Mouse (Mus musculus) gastrocnemius, adult 2 months (tissue): ENCODE data around the gene Ddx52. TPM values are rescaled to one million over a fixed set of nuclear protein-coding genes. Genes with fewer than 3 reads are reported as not detected.

ENCODE experiments used
- DNase-seq: peaks from one replicate; pipeline ENCODE4 v3.0.0; 2022
- H3K27ac ChIP-seq: fragments of 200-600 bp; 2 replicates; pipeline ENCODE4 v1.8.1; 2022; ENCODE audit warnings: mild to moderate bottlenecking
- H3K4me3 ChIP-seq: fragments of 200-600 bp; 2 replicates; pipeline ENCODE4 v1.8.1; 2022; ENCODE audit warnings: mild to moderate bottlenecking, moderate library complexity
- CTCF ChIP-seq: fragments of 200-600 bp; IDR thresholded peaks from 2 replicates; pipeline ENCODE4 v1.8.1; 2022; ENCODE audit warnings: antibody characterized with exemption, mild to moderate bottlenecking, moderate library complexity
- intact Hi-C: fragments of 180-260 bp; cut with DNase I; formaldehyde crosslinking; loops from one replicate; pipeline ENCODE4 v1.15.1; 2025
- total RNA-seq, 2 experiments: library from RNA; stranded (reverse); gene quantifications; 2 replicates each; pipeline ENCODE4 v1.2.3; 2021

The Ddx52 gene
- total RNA-seq, 2 experiments from 2014 or later: 9.6 to 10.8 TPM

- intact Hi-C loops: no loop called here
- TF ChIP-seq CTCF: no peak
- DNase-seq: no peak
- no peak overlapping the region for H3K4me3 ChIP-seq
- no peak overlapping the region for H3K27ac ChIP-seq
Observed at GRCm38 (mm10) chr11:83976236-83976977, 34.5 kb downstream of the Ddx52 start.

- no peak overlapping the region for H3K4me3 ChIP-seq
- TF ChIP-seq CTCF: no peak
- H3K27ac ChIP-seq: no peak overlapping the region
- intact Hi-C loops: no loop called here
- DNase-seq: no peak
Observed at GRCm38 (mm10) chr11:83977810-83978209, 35.9 kb downstream of the Ddx52 start.

- Histone ChIP-seq H3K4me3 (no peak overlapping the region), H3K27ac (no peak overlapping the region)
- DNase-seq: no peak
- TF ChIP-seq CTCF: no peak
- intact Hi-C loops: no loop called here
Observed at GRCm38 (mm10) chr11:83979992-83980391, 38.1 kb downstream of the Ddx52 start.

GRCm38 (mm10) chr11:83981338-83981737, 39.5 kb downstream of the Ddx52 start:
- intact Hi-C loops: no loop called here
- no peak overlapping the region for H3K4me3 ChIP-seq
- DNase-seq: no peak
- no peak for TF ChIP-seq CTCF
- H3K27ac ChIP-seq: no peak overlapping the region

- TF ChIP-seq CTCF: no peak
- intact Hi-C loops: no loop called here
- Histone ChIP-seq H3K4me3 (no peak overlapping the region), H3K27ac (no peak overlapping the region)
- DNase-seq: no peak
Observed at GRCm38 (mm10) chr11:83991701-83992100, 49.8 kb downstream of the Ddx52 start.

GRCm38 (mm10) chr11:83993428-83993827, 51.6 kb downstream of the Ddx52 start:
- H3K4me3 ChIP-seq: no peak overlapping the region
- intact Hi-C loops: no loop called here
- no peak overlapping the region for H3K27ac ChIP-seq
- DNase-seq: peak; percentile 29
- no peak for TF ChIP-seq CTCF

GRCm38 (mm10) chr11:83994481-83994880, 52.6 kb downstream of the Ddx52 start:
- intact Hi-C loops: no loop called here
- DNase-seq: no peak
- Histone ChIP-seq H3K4me3 (no peak overlapping the region), H3K27ac (no peak overlapping the region)
- no peak for TF ChIP-seq CTCF

- no peak overlapping the region for H3K4me3 ChIP-seq
- TF ChIP-seq CTCF: no peak
- H3K27ac ChIP-seq: no peak overlapping the region
- intact Hi-C loops: loop anchor here (5.0 kb wide), 1 partner anchor 37 kb away; no protein-coding TSS in a partner anchor
- DNase-seq: no peak
Observed at GRCm38 (mm10) chr11:83995535-83995950, 53.7 kb downstream of the Ddx52 start.

- intact Hi-C loops: loop anchor here (5.0 kb wide), 1 partner anchor 35 kb away; no protein-coding TSS in a partner anchor
- no peak for DNase-seq
- TF ChIP-seq CTCF: no peak
- Histone ChIP-seq H3K4me3 (no peak overlapping the region), H3K27ac (no peak overlapping the region)
Observed at GRCm38 (mm10) chr11:83997171-83997868, 55.5 kb downstream of the Ddx52 start.

GRCm38 (mm10) chr11:83998993-83999392, 57.1 kb downstream of the Ddx52 start:
- Histone ChIP-seq H3K4me3 (no peak overlapping the region), H3K27ac (no peak overlapping the region)
- TF ChIP-seq CTCF: no peak
- intact Hi-C loops: loop anchor here (5.0 kb wide), 1 partner anchor 33 kb away; no protein-coding TSS in a partner anchor
- DNase-seq: no peak

- intact Hi-C loops: loop anchor here (5.0 kb wide), 1 partner anchor 33 kb away; no protein-coding TSS in a partner anchor
- no peak overlapping the region for H3K27ac ChIP-seq
- no peak for DNase-seq
- no peak for TF ChIP-seq CTCF
- no peak overlapping the region for H3K4me3 ChIP-seq
Observed at GRCm38 (mm10) chr11:83999411-83999915, 57.6 kb downstream of the Ddx52 start.

GRCm38 (mm10) chr11:84001257-84001656, 59.4 kb downstream of the Ddx52 start:
- no peak for DNase-seq
- no peak for TF ChIP-seq CTCF
- intact Hi-C loops: no loop called here
- no peak overlapping the region for H3K27ac ChIP-seq
- no peak overlapping the region for H3K4me3 ChIP-seq

- intact Hi-C loops: no loop called here
- no peak for DNase-seq
- no peak overlapping the region for H3K4me3 ChIP-seq
- no peak for TF ChIP-seq CTCF
- no peak overlapping the region for H3K27ac ChIP-seq
Observed at GRCm38 (mm10) chr11:84003986-84004385, 62.1 kb downstream of the Ddx52 start.
